Mouse (Mus musculus) G1E-ER4 (cell line): Measurements from ENCODE around the gene Fcgrt. TPM values are rescaled to one million over a fixed set of nuclear protein-coding genes. Genes with fewer than 3 reads are reported as not detected.

ENCODE experiments used
- GATA1 ChIP-seq: IDR thresholded peaks from one replicate; pipeline ENCODE4 v1.8.0; 2012; ENCODE audit warnings: low read length, inconsistent platforms
- polyA plus RNA-seq: library from polyadenylated mRNA; stranded (reverse); fragments of >175 nt; gene quantifications from 2 replicates; pipeline ENCODE4 v1.2.3, GENCODE M21; 2012

The Fcgrt gene
- polyA plus RNA-seq, 1 experiment, result 0.04 TPM

GRCm38 (mm10) chr7:45056972-45057348 lies 46.7 kb downstream of the Fcgrt start:
- no peak for TF ChIP-seq GATA1

- TF ChIP-seq GATA1, result no peak
These were observed 47.2 kb downstream of the Fcgrt start for GRCm38 (mm10) chr7:45056329-45056971.

GRCm38 (mm10) chr7:45053931-45054510 lies 49.6 kb downstream of the Fcgrt start:
- no peak for TF ChIP-seq GATA1

- no peak for TF ChIP-seq GATA1
These were observed 50.3 kb downstream of the Fcgrt start for GRCm38 (mm10) chr7:45053117-45053930.

GRCm38 (mm10) chr7:45052862-45053116 lies 50.9 kb downstream of the Fcgrt start, which contains the start of gene Prr12:
TSS of gene Prr12 (minus strand) at chr7:45052881.
- TF ChIP-seq GATA1, result no peak

GRCm38 (mm10) chr7:45052181-45052861 lies 51.3 kb downstream of the Fcgrt start:
- no peak for TF ChIP-seq GATA1

GRCm38 (mm10) chr7:45051601-45051974 lies 52.1 kb downstream of the Fcgrt start:
- no peak for TF ChIP-seq GATA1

GRCm38 (mm10) chr7:45050945-45051600 lies 52.6 kb downstream of the Fcgrt start:
- no peak for TF ChIP-seq GATA1

GRCm38 (mm10) chr7:45048923-45049657 lies 54.6 kb downstream of the Fcgrt start:
- no peak for TF ChIP-seq GATA1

- TF ChIP-seq GATA1, result no peak
These were observed 55.4 kb downstream of the Fcgrt start for GRCm38 (mm10) chr7:45048001-45048890.

GRCm38 (mm10) chr7:45047491-45047890 lies 56.2 kb downstream of the Fcgrt start:
- no peak for TF ChIP-seq GATA1

GRCm38 (mm10) chr7:45046853-45047350 lies 56.7 kb downstream of the Fcgrt start:
- no peak for TF ChIP-seq GATA1

- TF ChIP-seq GATA1, result no peak
These were observed 57.9 kb downstream of the Fcgrt start for GRCm38 (mm10) chr7:45045741-45046140.

- TF ChIP-seq GATA1, result no peak
These were observed 60.3 kb downstream of the Fcgrt start for GRCm38 (mm10) chr7:45043307-45043706.

Other genes starting within 250 kb of the Fcgrt start
- gene Pnkp, start 246.7 kb downstream of the Fcgrt start, polyA plus RNA-seq, result 55.8 and 74.5 TPM in 2 replicates
- gene Ptov1, start 234.1 kb downstream of the Fcgrt start, polyA plus RNA-seq, result 256 and 306 TPM in 2 replicates
- 568 and 719 TPM in 2 replicates for gene Med25, start 211.1 kb downstream of the Fcgrt start, polyA plus RNA-seq
- 67.3 and 78.5 TPM in 2 replicates for gene Fuz, start 207.8 kb downstream of the Fcgrt start, polyA plus RNA-seq
- gene Ap2a1, start 174.4 kb downstream of the Fcgrt start, polyA plus RNA-seq, result 254 and 278 TPM in 2 replicates
- gene Tsks, start 160.6 kb downstream of the Fcgrt start, polyA plus RNA-seq, result 0.16 TPM in 1 of 2 replicates, not detected in the other
- gene Cpt1c, start 129.0 kb downstream of the Fcgrt start, polyA plus RNA-seq, result 1.2 and 1.9 TPM in 2 replicates
- gene Prmt1, start 117.3 kb downstream of the Fcgrt start, polyA plus RNA-seq, result 142 and 234 TPM in 2 replicates
- gene Irf3, start 106.2 kb downstream of the Fcgrt start, polyA plus RNA-seq, result 110 and 153 TPM in 2 replicates
- gene Bcl2l12, start 105.1 kb downstream of the Fcgrt start, polyA plus RNA-seq, result 195 and 211 TPM in 2 replicates
- gene Scaf1, start 87.5 kb downstream of the Fcgrt start, polyA plus RNA-seq, result 347 and 406 TPM in 2 replicates
- gene Rras, start 85.9 kb downstream of the Fcgrt start, polyA plus RNA-seq, result 7.8 and 9.1 TPM in 2 replicates
- gene Prr12, start 51.0 kb downstream of the Fcgrt start, polyA plus RNA-seq, result 123 and 149 TPM in 2 replicates
- gene Nosip, start 41.4 kb downstream of the Fcgrt start, polyA plus RNA-seq, result 160 and 205 TPM in 2 replicates
- 28.0 and 34.7 TPM in 2 replicates for gene Prrg2, start 41.2 kb downstream of the Fcgrt start, polyA plus RNA-seq
- 1.2 and 1.8 TPM in 2 replicates for gene Rcn3, start 11.6 kb downstream of the Fcgrt start, polyA plus RNA-seq
- 236 and 428 TPM in 2 replicates for gene Rps11, start 20.6 kb upstream of the Fcgrt start, polyA plus RNA-seq
- 9,046 and 9,149 TPM in 2 replicates for gene Rpl13a, start 24.9 kb upstream of the Fcgrt start, polyA plus RNA-seq
- gene Gm45713, start 32.4 kb upstream of the Fcgrt start, polyA plus RNA-seq, result 1.5 and 3.9 TPM in 2 replicates
- gene Flt3l, start 32.6 kb upstream of the Fcgrt start, polyA plus RNA-seq, result 47.6 and 56.0 TPM in 2 replicates
- gene Pih1d1, start 50.5 kb upstream of the Fcgrt start, polyA plus RNA-seq, result 93.6 and 96.2 TPM in 2 replicates
- 150 and 154 TPM in 2 replicates for gene Aldh16a1, start 50.7 kb upstream of the Fcgrt start, polyA plus RNA-seq
- gene Slc17a7, start 60.1 kb upstream of the Fcgrt start, polyA plus RNA-seq, result 0.06 and 0.09 TPM in 2 replicates
- not detected in 2 replicates for gene Gfy, start 75.7 kb upstream of the Fcgrt start, polyA plus RNA-seq
- gene Pth2, start 77.1 kb upstream of the Fcgrt start, polyA plus RNA-seq, result not detected in 2 replicates
- gene Ccdc155, start 101.0 kb upstream of the Fcgrt start, polyA plus RNA-seq, result not detected in 2 replicates
- gene Dkkl1, start 108.3 kb upstream of the Fcgrt start, polyA plus RNA-seq, result 0.13 TPM in 1 of 2 replicates, not detected in the other
- not detected in 2 replicates for gene Tead2, start 111.9 kb upstream of the Fcgrt start, polyA plus RNA-seq
- 96.2 and 133 TPM in 2 replicates for gene Cd37, start 135.3 kb upstream of the Fcgrt start, polyA plus RNA-seq
- not detected in 2 replicates for gene Slc6a16, start 137.2 kb upstream of the Fcgrt start, polyA plus RNA-seq
- gene Slc6a21, start 173.7 kb upstream of the Fcgrt start, polyA plus RNA-seq, result not detected in 2 replicates
- 0.13 and 0.19 TPM in 2 replicates for gene Trpm4, start 229.9 kb upstream of the Fcgrt start, polyA plus RNA-seq
- gene Hrc, start 231.4 kb upstream of the Fcgrt start, polyA plus RNA-seq, result not detected in 2 replicates